Mouse (Mus musculus) stomach, embryonic 15.5 days (tissue): ENCODE results near the gene Cdk14. TPM values are rescaled to one million over a fixed set of nuclear protein-coding genes. Genes with fewer than 3 reads are reported as not detected.

Experiments
- ATAC-seq: fragments of 200-750 bp; cut with Nextera tagmentation; 2 replicates; pipeline ENCODE4 v1.8.0; 2017; ENCODE audit warnings: low read depth, moderate number of reproducible peaks, moderate TSS enrichment; ENCODE audit not compliant: insufficient read depth, low FRiP score
- H3K27ac ChIP-seq: fragments of 300-500 bp; sonication (generic); 2 replicates; pipeline ENCODE4 v1.5.1; 2015; ENCODE audit warnings: mild to moderate bottlenecking, inconsistent platforms
- H3K27me3 ChIP-seq: fragments of 300-500 bp; sonication (generic); replicated peaks from 2 replicates; pipeline ENCODE4 v1.6.1; 2015; ENCODE audit warnings: inconsistent platforms
- H3K36me3 ChIP-seq: fragments of 300-500 bp; sonication (generic); 2 replicates; pipeline ENCODE4 v1.6.1; 2015; ENCODE audit warnings: inconsistent platforms
- H3K4me1 ChIP-seq: fragments of 300-500 bp; sonication (generic); 2 replicates; pipeline ENCODE4 v1.6.1; 2015; ENCODE audit warnings: inconsistent platforms
- H3K4me2 ChIP-seq: fragments of 300-500 bp; sonication (generic); 2 replicates; pipeline ENCODE4 v1.6.1; 2015; ENCODE audit warnings: mild to moderate bottlenecking, inconsistent platforms
- H3K4me3 ChIP-seq: fragments of 300-500 bp; sonication (generic); replicated peaks from 2 replicates; pipeline ENCODE4 v1.5.1; 2015; ENCODE audit warnings: inconsistent platforms
- H3K9ac ChIP-seq: fragments of 300-500 bp; sonication (generic); 2 replicates; pipeline ENCODE4 v1.6.1; 2015; ENCODE audit warnings: inconsistent platforms
- H3K9me3 ChIP-seq: fragments of 300-500 bp; sonication (generic); 2 replicates; pipeline ENCODE4 v1.6.1; 2016; ENCODE audit warnings: inconsistent platforms
- WGBS: fragments of 180-500 bp; shearing (Covaris S2); methylation state at CpG from one replicate; pipeline ENCODE4 v1.1.7; 2015; 5-methylcytosine and 5-hydroxymethylcytosine counted together
- polyA plus RNA-seq: library from polyadenylated mRNA; unstranded; fragments of >200 nt; fragmentation: Nextera tagmentation; extraction: Ambion mirVana; gene quantifications from 2 replicates; pipeline ENCODE4 v1.2.1, GENCODE M21; 2015

Gene Cdk14
- polyA plus RNA-seq, 1 experiment from 2014 or later = 18.1 TPM

- ATAC-seq = no peak
- Histone ChIP-seq H3K4me1 (no peaks in the 10 kb centered on the region), H3K4me3 (no peak overlapping the region), H3K4me2 (no peak overlapping the region), H3K27me3 (no peaks in the 10 kb centered on the region), H3K36me3 (no peaks in the 10 kb centered on the region), H3K9ac (no peak overlapping the region), H3K27ac (no peak overlapping the region), H3K9me3 (no peaks in the 10 kb centered on the region)
- 85% methylated on average over 2 of the region's 2 CpGs for WGBS
Measured at GRCm38 (mm10) chr5:5305286-5305685, 114.8 kb downstream of the Cdk14 start.

GRCm38 (mm10) chr5:5303102-5303670, 116.9 kb downstream of the Cdk14 start:
- ATAC-seq = no peak

GRCm38 (mm10) chr5:5301571-5302079, 118.5 kb downstream of the Cdk14 start:
- H3K9me3 ChIP-seq = no peaks in the 10 kb centered on the region
- no peaks in the 10 kb centered on the region for H3K27me3 ChIP-seq
- 79% methylated on average over 12 of the region's 12 CpGs for WGBS
- H3K4me3 ChIP-seq = no peak overlapping the region
- H3K4me2 ChIP-seq = no peak overlapping the region
- no peaks in the 10 kb centered on the region for H3K36me3 ChIP-seq
- H3K9ac ChIP-seq = no peak overlapping the region
- H3K4me1 ChIP-seq = no peaks in the 10 kb centered on the region
- ATAC-seq = no peak
- no peak overlapping the region for H3K27ac ChIP-seq

More at GRCm38 (mm10) chr5:5303102-5303670, 116.9 kb downstream of the Cdk14 start:
- Histone ChIP-seq H3K9me3 (no peaks in the 10 kb centered on the region), H3K27ac (no peak overlapping the region), H3K4me2 (no peak overlapping the region), H3K4me3 (no peak overlapping the region), H3K9ac (no peak overlapping the region), H3K4me1 (no peaks in the 10 kb centered on the region), H3K27me3 (no peaks in the 10 kb centered on the region), H3K36me3 (no peaks in the 10 kb centered on the region)
- 90% methylated on average over 8 of the region's 8 CpGs for WGBS

- Histone ChIP-seq H3K27me3 (no peaks in the 10 kb centered on the region), H3K36me3 (no peaks in the 10 kb centered on the region), H3K9ac (no peak overlapping the region), H3K27ac (no peak overlapping the region), H3K4me2 (no peak overlapping the region), H3K4me3 (no peak overlapping the region), H3K9me3 (no peaks in the 10 kb centered on the region), H3K4me1 (no peaks in the 10 kb centered on the region)
- 70% methylated on average over 2 of the region's 2 CpGs for WGBS
- no peak for ATAC-seq
Measured at GRCm38 (mm10) chr5:5300998-5301397, 119.1 kb downstream of the Cdk14 start.

- Histone ChIP-seq H3K4me2 (no peak overlapping the region), H3K4me1 (no peaks in the 10 kb centered on the region), H3K36me3 (no peaks in the 10 kb centered on the region), H3K27me3 (no peaks in the 10 kb centered on the region), H3K27ac (no peak overlapping the region), H3K9me3 (no peaks in the 10 kb centered on the region), H3K4me3 (no peak overlapping the region), H3K9ac (no peak overlapping the region)
- ATAC-seq = peak; percentile 80
- WGBS = 33% methylated on average over 1 of the region's 1 CpGs
Measured at GRCm38 (mm10) chr5:5300290-5300689, 119.8 kb downstream of the Cdk14 start.

- Histone ChIP-seq H3K4me1 (no peaks in the 10 kb centered on the region), H3K9ac (no peak overlapping the region), H3K9me3 (no peaks in the 10 kb centered on the region), H3K27ac (no peak overlapping the region), H3K27me3 (no peaks in the 10 kb centered on the region), H3K36me3 (no peaks in the 10 kb centered on the region), H3K4me2 (no peak overlapping the region), H3K4me3 (no peak overlapping the region)
- ATAC-seq = no peak
- WGBS = 73% methylated on average over 7 of the region's 7 CpGs
Measured at GRCm38 (mm10) chr5:5297222-5297621, 122.9 kb downstream of the Cdk14 start.

GRCm38 (mm10) chr5:5296773-5297172, 123.3 kb downstream of the Cdk14 start:
- no peak for ATAC-seq
- Histone ChIP-seq H3K4me3 (no peak overlapping the region), H3K9ac (no peak overlapping the region), H3K4me1 (no peaks in the 10 kb centered on the region), H3K27me3 (no peaks in the 10 kb centered on the region), H3K9me3 (no peaks in the 10 kb centered on the region), H3K27ac (no peak overlapping the region), H3K36me3 (no peaks in the 10 kb centered on the region), H3K4me2 (no peak overlapping the region)

GRCm38 (mm10) chr5:5292830-5293542, 127.1 kb downstream of the Cdk14 start:
- Histone ChIP-seq H3K4me1 (no peaks in the 10 kb centered on the region), H3K27ac (no peak overlapping the region), H3K36me3 (no peaks in the 10 kb centered on the region), H3K4me3 (no peak overlapping the region), H3K9ac (no peak overlapping the region), H3K9me3 (no peaks in the 10 kb centered on the region), H3K4me2 (no peak overlapping the region), H3K27me3 (no peaks in the 10 kb centered on the region)
- peak; percentile 47; the same call in 1 of the 2 replicates for ATAC-seq
- WGBS = 72% methylated on average over 8 of the region's 8 CpGs

- H3K4me2 ChIP-seq = no peak overlapping the region
- WGBS = 62% methylated on average over 6 of the region's 6 CpGs
- no peaks in the 10 kb centered on the region for H3K9me3 ChIP-seq
- H3K4me3 ChIP-seq = no peak overlapping the region
- H3K27me3 ChIP-seq = no peaks in the 10 kb centered on the region
- no peak overlapping the region for H3K9ac ChIP-seq
- ATAC-seq = no peak
- H3K36me3 ChIP-seq = no peaks in the 10 kb centered on the region
- H3K27ac ChIP-seq = no peak overlapping the region
- no peaks in the 10 kb centered on the region for H3K4me1 ChIP-seq
Measured at GRCm38 (mm10) chr5:5291321-5291991, 128.7 kb downstream of the Cdk14 start.

GRCm38 (mm10) chr5:5290714-5291113, 129.4 kb downstream of the Cdk14 start:
- no peak overlapping the region for H3K4me3 ChIP-seq
- H3K36me3 ChIP-seq = no peaks in the 10 kb centered on the region
- no peaks in the 10 kb centered on the region for H3K27me3 ChIP-seq
- no peak overlapping the region for H3K27ac ChIP-seq
- H3K4me1 ChIP-seq = no peaks in the 10 kb centered on the region
- no peak overlapping the region for H3K9ac ChIP-seq
- peak; percentile 37; the same call in 1 of the 2 replicates for ATAC-seq
- no peaks in the 10 kb centered on the region for H3K9me3 ChIP-seq
- WGBS = 76% methylated on average over 4 of the region's 4 CpGs
- no peak overlapping the region for H3K4me2 ChIP-seq

- no peak overlapping the region for H3K4me3 ChIP-seq
- H3K27ac ChIP-seq = no peak overlapping the region
- H3K9ac ChIP-seq = no peak overlapping the region
- H3K4me1 ChIP-seq = no peaks in the 10 kb centered on the region
- 74% methylated on average over 3 of the region's 3 CpGs for WGBS
- H3K27me3 ChIP-seq = no peaks in the 10 kb centered on the region
- no peak for ATAC-seq
- no peaks in the 10 kb centered on the region for H3K36me3 ChIP-seq
- H3K4me2 ChIP-seq = no peak overlapping the region
- H3K9me3 ChIP-seq = no peaks in the 10 kb centered on the region
Measured at GRCm38 (mm10) chr5:5285876-5286275, 134.2 kb downstream of the Cdk14 start.

- no peak overlapping the region for H3K9ac ChIP-seq
- no peak for ATAC-seq
- no peak overlapping the region for H3K4me3 ChIP-seq
- WGBS = 77% methylated on average over 5 of the region's 5 CpGs
- no peaks in the 10 kb centered on the region for H3K36me3 ChIP-seq
- no peaks in the 10 kb centered on the region for H3K27me3 ChIP-seq
- H3K4me1 ChIP-seq = no peaks in the 10 kb centered on the region
- H3K9me3 ChIP-seq = no peaks in the 10 kb centered on the region
- no peak overlapping the region for H3K27ac ChIP-seq
- no peak overlapping the region for H3K4me2 ChIP-seq
Measured at GRCm38 (mm10) chr5:5284531-5284930, 135.6 kb downstream of the Cdk14 start.
